Mouse (Mus musculus) induced T-regulatory cell, adult 2 months (primary cell): ENCODE measurements around the gene Zfp866.

ENCODE experiments used
- DNase-seq: peaks from one replicate; pipeline ENCODE4 v3.0.0-alpha.2; 2012; ENCODE audit warnings: low read depth

Gene Zfp866

GRCm38 (mm10) chr8:69716403-69717231, 74.4 kb downstream of the Zfp866 start:
- peak; percentile 98 for DNase-seq

- peak; percentile 27 for DNase-seq
Measured at GRCm38 (mm10) chr8:69715366-69715765, 75.6 kb downstream of the Zfp866 start.

GRCm38 (mm10) chr8:69713516-69713915, 77.5 kb downstream of the Zfp866 start:
- no peak for DNase-seq
